ENCODE assay signal across 10 mouse cellular contexts in the genomic region with DNA sequence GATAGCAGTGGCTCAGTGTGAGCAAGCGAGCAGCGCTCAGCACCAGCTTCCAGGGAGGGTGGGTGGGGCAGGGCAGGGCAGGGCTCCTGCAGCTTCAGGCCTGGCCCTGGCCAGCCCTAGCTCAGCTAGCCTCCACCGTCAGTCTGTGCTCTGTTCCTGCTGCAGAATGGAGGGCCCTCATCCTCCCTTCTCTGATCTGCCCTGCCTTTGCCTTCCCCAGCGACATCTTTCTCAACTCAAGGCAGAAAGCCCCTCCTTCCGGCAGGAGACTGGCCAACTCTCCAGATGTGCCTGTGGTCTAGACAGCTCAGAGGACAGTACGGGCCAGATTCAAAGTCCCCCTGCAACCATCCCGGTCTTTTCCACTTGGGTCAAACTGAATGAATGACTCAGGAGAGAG. TPM values are rescaled to one million over a fixed set of nuclear protein-coding genes. Genes with fewer than 3 reads are reported as not detected.
DNase-seq lines count a peak whose midpoint lies in the region; ATAC-seq lines count a peak whose summit lies in the region.
"Had no signal": no experiment of that assay in that cellular context is flagged by ENCODE, and none has a peak within 500 bp of the region (broad histone marks: within the 10 kb centered on the region; RNA-seq: fewer than 3 reads in every experiment).

No protein-coding gene starts in this region.

- DNase-seq in MN1 (ENCODE audit: low spot score): peak; percentile 17
- DNase-seq in gastrocnemius, postnatal 14 days: peak; percentile 48
- DNase-seq in frontal cortex, postnatal 25 days (ENCODE audit: low spot score in 2 of 2): no peak
- DNase-seq in thymus, postnatal 14 days: no peak
- DNase-seq in retina, embryonic 14.5 days (ENCODE audit: low spot score): no peak

- H3K4me2 ChIP-seq in forebrain, embryonic 15.5 days (replicated peaks): no peak overlapping the region
- H3K4me2 ChIP-seq in forebrain, embryonic 16.5 days (ENCODE audit: low read length): no peak overlapping the region
- H3K4me2 ChIP-seq in lung, embryonic 15.5 days: no peak overlapping the region
- H3K4me2 ChIP-seq: limb, embryonic 15.5 days had no signal

- 43% methylated on average over 7 of the region's 7 CpGs for WGBS in forebrain, embryonic 15.5 days
- 57% methylated on average over 7 of the region's 7 CpGs for WGBS in forebrain, embryonic 16.5 days
- 36% methylated on average over 7 of the region's 7 CpGs for WGBS in lung, embryonic 15.5 days

- no peak overlapping the region for H3K9ac ChIP-seq in forebrain, embryonic 15.5 days (replicated peaks)
- H3K9ac ChIP-seq in forebrain, embryonic 16.5 days (replicated peaks; ENCODE audit: low read depth, low read length): no peak overlapping the region
- no peak overlapping the region for H3K9ac ChIP-seq in lung, embryonic 15.5 days
- H3K9ac ChIP-seq: limb, embryonic 15.5 days had no signal

- H3K9me3 ChIP-seq in forebrain, embryonic 15.5 days: no peaks in the 10 kb centered on the region
- H3K9me3 ChIP-seq in forebrain, embryonic 16.5 days (ENCODE audit: control insufficient read depth, low read length): no peaks in the 10 kb centered on the region
- no peaks in the 10 kb centered on the region for H3K9me3 ChIP-seq in lung, embryonic 15.5 days
- H3K9me3 ChIP-seq: limb, embryonic 15.5 days; midbrain, embryonic 15.5 days had no signal

- H3K27ac ChIP-seq in forebrain, embryonic 15.5 days (replicated peaks): no peak overlapping the region
- H3K27ac ChIP-seq in forebrain, embryonic 16.5 days (ENCODE audit: low read length): no peak overlapping the region
- no peak overlapping the region for H3K27ac ChIP-seq in lung, embryonic 15.5 days
- H3K27ac ChIP-seq: limb, embryonic 15.5 days; midbrain, embryonic 15.5 days had no signal

- H3K4me3 ChIP-seq in forebrain, embryonic 15.5 days: no peak overlapping the region
- H3K4me3 ChIP-seq in forebrain, embryonic 16.5 days (replicated peaks; ENCODE audit: low read length): no peak overlapping the region
- no peak overlapping the region for H3K4me3 ChIP-seq in lung, embryonic 15.5 days
- H3K4me3 ChIP-seq: limb, embryonic 15.5 days; midbrain, embryonic 15.5 days had no signal

- H3K27me3 ChIP-seq in forebrain, embryonic 15.5 days: no peaks in the 10 kb centered on the region
- H3K27me3 ChIP-seq in forebrain, embryonic 16.5 days (replicated peaks; ENCODE audit: control insufficient read depth, insufficient read depth, low read length): no peaks in the 10 kb centered on the region
- no peaks in the 10 kb centered on the region for H3K27me3 ChIP-seq in lung, embryonic 15.5 days
- H3K27me3 ChIP-seq: midbrain, embryonic 15.5 days had no signal

- intact Hi-C loops in gastrocnemius, postnatal 14 days (cut with DNase I; ENCODE audit: low total_unique reads): no loop called here

- ATAC-seq in forebrain, embryonic 15.5 days (replicated peaks): 0 out of 2 replicates have a peak, but pooled peaks have one; percentile 17
- no peak for ATAC-seq in forebrain, embryonic 16.5 days
- ATAC-seq in lung, embryonic 15.5 days (ENCODE audit: borderline replicate concordance, extremely low read depth, low FRiP score, low TSS enrichment): peak; percentile 69
- ATAC-seq: midbrain, embryonic 15.5 days had no signal

- no peaks in the 10 kb centered on the region for H3K36me3 ChIP-seq in forebrain, embryonic 15.5 days
- H3K36me3 ChIP-seq in forebrain, embryonic 16.5 days (ENCODE audit: control insufficient read depth, insufficient read depth): no peaks in the 10 kb centered on the region
- no peaks in the 10 kb centered on the region for H3K36me3 ChIP-seq in lung, embryonic 15.5 days
- H3K36me3 ChIP-seq: limb, embryonic 15.5 days; midbrain, embryonic 15.5 days had no signal

- peaks cover 21% of the 10 kb centered on the region for H3K4me1 ChIP-seq in forebrain, embryonic 15.5 days
- H3K4me1 ChIP-seq in forebrain, embryonic 16.5 days (replicated peaks; ENCODE audit: control insufficient read depth, insufficient read depth, low read length): peaks cover 14% of the 10 kb centered on the region
- H3K4me1 ChIP-seq in lung, embryonic 15.5 days: peaks cover 38% of the 10 kb centered on the region

RNA-seq across cellular contexts. Expression of a gene that starts 42.0 kb away (rescaled TPM):
- polyA plus RNA-seq in forebrain, embryonic 15.5 days (2015; fragmentation: Nextera tagmentation; extraction: Ambion mirVana): 90.1 and 93.3 TPM in 2 replicates
- 105 and 109 TPM in 2 replicates for polyA plus RNA-seq in forebrain, embryonic 16.5 days (2015; fragmentation: Nextera tagmentation; extraction: Ambion mirVana)
- 10 to 100 TPM; 13.1 to 15.1 TPM for total RNA-seq in gastrocnemius, postnatal 14 days (2021)
- 27.9 and 30.2 TPM in 2 replicates for polyA plus RNA-seq in lung, embryonic 15.5 days (2015; fragmentation: Nextera tagmentation; extraction: Ambion mirVana)

Comparison
In these comparisons a context has a peak if more than half of its experiments do, and no peak if none do; other contexts are left out.
1. DNase-seq: peak in MN1 (single experiment) and gastrocnemius, postnatal 14 days (single experiment); none in frontal cortex, postnatal 25 days (0 of 2), thymus, postnatal 14 days (single experiment) and retina, embryonic 14.5 days (single experiment).